Mouse (Mus musculus): Measurements from ENCODE around the gene Fitm2. TPM values are rescaled to one million over a fixed set of nuclear protein-coding genes. Genes with fewer than 3 reads are reported as not detected.
A peak's percentile ranks its signal among the peaks of the same experiment; 100 is the strongest.

Gene Fitm2
- total RNA-seq, 1 experiment from 2014 or later: 61.2 TPM

DNA sequence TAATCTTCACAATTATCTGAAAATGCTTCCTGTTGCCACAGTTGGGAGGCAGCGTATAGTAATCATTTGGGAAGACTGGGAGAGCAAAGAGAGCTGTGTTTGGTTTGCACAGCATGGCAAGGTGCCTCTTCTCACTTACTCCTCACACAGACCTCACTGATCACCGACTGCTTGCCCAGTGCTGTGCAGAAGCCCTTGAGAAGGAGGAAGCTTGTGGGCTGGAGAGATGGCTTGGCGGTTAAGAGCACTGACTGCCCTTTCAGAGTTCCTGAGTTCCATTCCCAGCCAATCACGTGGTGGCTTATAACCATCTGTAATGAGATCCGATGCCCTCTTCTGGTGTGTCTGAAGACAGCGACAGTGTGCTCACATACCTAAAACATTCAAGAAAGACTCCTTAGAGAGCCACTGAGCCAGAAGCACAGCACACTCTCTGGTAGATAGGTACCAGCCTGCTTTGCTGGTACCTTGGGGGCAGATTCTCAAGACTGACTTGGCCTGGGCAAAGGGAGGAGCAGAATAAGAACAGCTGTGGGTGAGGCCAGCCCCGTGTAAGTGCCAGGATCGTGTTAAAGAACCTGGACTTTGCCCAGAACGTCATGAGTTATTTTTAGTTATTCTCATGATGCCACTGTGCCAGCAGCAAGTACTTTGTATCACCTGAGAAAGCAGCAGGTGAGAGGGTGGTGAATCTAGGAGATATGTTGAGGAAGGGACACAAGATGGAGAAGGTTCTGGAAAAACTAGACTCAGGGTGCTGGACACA, 49.4 kb downstream of the Fitm2 start:
- DNase-seq: no peak

DNA sequence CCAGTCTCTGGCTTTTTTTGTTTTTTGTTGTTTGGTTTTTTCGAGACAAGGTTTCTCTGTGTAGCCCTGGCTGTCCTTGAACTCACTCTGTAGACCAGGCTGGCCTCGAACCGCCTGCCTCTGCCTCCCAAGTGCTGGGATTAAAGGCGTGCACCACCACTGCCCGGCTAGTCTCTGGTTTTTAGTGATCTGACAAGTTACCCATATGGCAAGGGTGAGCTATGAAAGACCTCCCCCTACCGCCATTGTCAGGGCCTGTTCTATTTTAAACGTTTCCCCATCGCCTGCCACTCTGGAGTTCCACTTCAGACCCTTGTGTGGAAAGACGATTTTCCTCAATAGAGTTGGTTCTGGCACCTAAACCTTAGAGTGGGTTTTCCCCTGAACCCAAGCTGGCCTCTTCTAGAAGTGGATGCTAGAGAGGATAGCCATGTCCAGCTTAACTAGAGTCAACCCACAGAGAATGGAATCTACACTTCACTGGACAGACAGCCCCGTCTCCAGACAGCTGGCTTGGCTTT, 52.0 kb downstream of the Fitm2 start:
- no peak for DNase-seq

GRCm38 (mm10) chr2:163419346-163420045, 52.9 kb downstream of the Fitm2 start:
- DNase-seq: peak; percentile 99

- no peak for DNase-seq
Observed at GRCm38 (mm10) chr2:163418841-163419345, 53.5 kb downstream of the Fitm2 start.

- no peak for DNase-seq
Observed at GRCm38 (mm10) chr2:163417830-163418229, 54.6 kb downstream of the Fitm2 start.

DNA sequence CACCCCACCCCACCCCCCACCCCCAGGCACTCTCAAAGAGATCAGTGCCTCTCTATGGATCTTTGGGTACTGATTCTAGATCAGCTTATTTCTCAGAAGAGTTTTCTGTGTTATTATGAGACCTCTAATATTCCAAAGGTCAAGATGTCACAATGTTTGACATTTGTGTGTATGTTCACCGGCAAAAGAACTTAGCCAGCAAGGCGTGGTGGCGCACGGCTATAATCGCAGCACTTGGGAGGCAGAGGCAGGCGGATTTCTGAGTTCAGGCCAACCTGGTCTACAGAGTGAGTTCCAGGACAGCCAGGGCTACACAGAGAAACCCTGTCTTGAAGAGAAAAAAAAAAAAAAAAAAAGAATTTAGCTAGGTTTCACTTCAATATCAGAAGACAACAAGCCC, 55.4 kb downstream of the Fitm2 start:
- DNase-seq: no peak

Other genes starting within 250 kb of the Fitm2 start
- gene Jph2, start 74.6 kb downstream of the Fitm2 start, total RNA-seq (2021): 2.7 and 2.8 TPM in 2 replicates
- gene Oser1, start 47.9 kb downstream of the Fitm2 start, total RNA-seq (2021): 34.2 and 36.7 TPM in 2 replicates
- 2.8 and 3.7 TPM in 2 replicates for gene Gdap1l1, start 34.2 kb downstream of the Fitm2 start, total RNA-seq (2021)
- not detected in 2 replicates for gene R3hdml, start 19.7 kb upstream of the Fitm2 start, total RNA-seq (2021)
- gene Hnf4a, start 34.2 kb upstream of the Fitm2 start, total RNA-seq (2021): 2.4 TPM in 1 of 2 replicates, not detected in the other
- gene Ttpal, start 129.7 kb upstream of the Fitm2 start, total RNA-seq (2021): 29.4 and 30.0 TPM in 2 replicates
- 482 and 571 TPM in 2 replicates for gene Serinc3, start 172.5 kb upstream of the Fitm2 start, total RNA-seq (2021)
- 42.5 and 47.7 TPM in 2 replicates for gene Pkig, start 185.8 kb upstream of the Fitm2 start, total RNA-seq (2021)